8 mouse cellular contexts compared by ENCODE assay signal in the genomic region with DNA sequence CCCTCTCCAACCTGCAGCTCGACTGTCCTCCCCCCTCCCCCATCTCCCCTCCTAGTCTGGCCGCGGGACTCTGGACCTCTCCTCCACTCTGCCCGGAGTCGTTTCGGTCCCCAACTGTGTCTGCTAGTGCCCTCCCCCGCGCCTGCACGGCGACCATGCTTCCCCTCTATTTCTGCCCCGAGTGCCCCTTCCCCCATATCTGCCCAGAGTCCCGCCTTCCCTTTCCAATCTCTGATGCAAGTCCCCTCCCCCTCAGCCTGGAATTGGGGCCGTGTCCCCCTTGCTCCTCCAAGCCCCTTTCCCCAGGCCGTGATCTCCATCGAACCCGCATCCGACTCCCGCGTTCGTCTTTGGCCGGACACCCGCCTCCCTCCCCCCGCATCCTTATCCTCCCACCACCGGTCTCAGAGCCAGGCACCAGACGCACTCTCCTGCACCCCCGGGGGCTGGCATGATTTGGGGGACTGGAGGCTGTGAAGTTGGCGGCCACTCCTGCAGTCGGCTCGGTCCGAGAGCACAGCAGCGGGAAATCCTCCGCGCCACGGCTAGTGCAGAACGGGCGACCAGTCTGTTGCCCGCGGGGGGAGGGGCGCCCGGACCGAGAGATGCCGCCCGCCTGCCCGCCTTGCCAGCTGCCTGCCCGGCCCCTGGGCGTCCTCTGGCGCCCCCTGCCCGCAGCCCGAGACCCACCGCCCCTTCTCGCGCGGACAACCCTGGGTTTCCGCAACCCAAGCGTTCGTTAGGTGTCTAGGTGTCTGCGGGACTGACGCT. TPM values are rescaled to one million over a fixed set of nuclear protein-coding genes. Genes with fewer than 3 reads are reported as not detected.
DNase-seq lines count a peak whose midpoint lies in the region; ATAC-seq and TF ChIP-seq lines count a peak whose summit lies in the region.

No protein-coding gene starts in this region.

- H3K4me1 ChIP-seq in kidney, adult 2 months (ENCODE audit: control insufficient read depth, insufficient read depth, low read length), result peaks cover 7% of the 10 kb centered on the region; the same call in 1 of the 2 replicates
- H3K4me1 ChIP-seq in stomach, postnatal 0 days (replicated peaks; ENCODE audit: control insufficient read depth, insufficient read depth), result 0 out of 2 replicates have a peak, but pooled peaks cover 6% of the 10 kb centered on the region

- peak overlapping the region; percentile 97 for H3K4me2 ChIP-seq in stomach, postnatal 0 days (replicated peaks; ENCODE audit: low read depth)

- no peak overlapping the region for H3K27ac ChIP-seq in gastrocnemius, adult 2 months
- no peak overlapping the region for H3K27ac ChIP-seq in kidney, adult 2 months (ENCODE audit: insufficient read depth, low read depth, low read length)
- no peak overlapping the region for H3K27ac ChIP-seq in stomach, postnatal 0 days (replicated peaks)

- DNase-seq in gastrocnemius, adult 2 months, result peak; percentile 72
- DNase-seq in gastrocnemius, adult 18-20 months (ENCODE audit: low spot score), result no peak
- DNase-seq in cerebellum, postnatal 14 days, result peak; percentile 93 to 96
- peak; percentile 33 for DNase-seq in kidney, adult 2 months
- DNase-seq in liver, result peak; percentile 37
- DNase-seq in naive thymus-derived CD4-positive, alpha-beta T cell, adult 2 months (ENCODE audit: low read depth), result peak; percentile 61
- DNase-seq in stomach, postnatal 0 days (ENCODE audit: low spot score), result peak; percentile 61

- H3K9ac ChIP-seq in stomach, postnatal 0 days (ENCODE audit: low read length), result peak overlapping the region; percentile 63

- 3% methylated on average over 57 of the region's 58 CpGs for WGBS in kidney, adult 2 months
- WGBS in stomach, postnatal 0 days, result 1% methylated on average over 57 of the region's 58 CpGs

- peak; percentile 51 for TF ChIP-seq CTCF in gastrocnemius, adult 2 months (IDR thresholded peaks at IDR 0.05)
- no peak for TF ChIP-seq CTCF in kidney, adult 2 months (conservative IDR thresholded peaks at IDR 0.05; ENCODE audit: insufficient read depth, insufficient read length, low read depth, low read length)
- TF ChIP-seq CTCF in stomach, postnatal 0 days (IDR thresholded peaks at IDR 0.05; ENCODE audit: low read depth), result peak; percentile 66

- TF ChIP-seq EP300 in stomach, postnatal 0 days (optimal IDR thresholded peaks at IDR 0.05), result no peak

- peak overlapping the region; percentile 83 for H3K4me3 ChIP-seq in gastrocnemius, adult 2 months
- H3K4me3 ChIP-seq in kidney, adult 2 months (ENCODE audit: insufficient read depth, low read depth, low read length), result peak overlapping the region; percentile 23; the same call in 1 of the 2 replicates
- H3K4me3 ChIP-seq in stomach, postnatal 0 days (ENCODE audit: low read depth, low read length), result peak overlapping the region; percentile 57

- peaks cover 7% of the 10 kb centered on the region for H3K27me3 ChIP-seq in kidney, adult 2 months (replicated peaks; ENCODE audit: control insufficient read depth, insufficient read depth, low read length)
- H3K27me3 ChIP-seq in stomach, postnatal 0 days (ENCODE audit: control insufficient read depth, insufficient read depth, low read length), result no peaks in the 10 kb centered on the region

- intact Hi-C loops in gastrocnemius, adult 2 months (cut with DNase I), result no loop called here

- no peaks in the 10 kb centered on the region for H3K9me3 ChIP-seq in stomach, postnatal 0 days (ENCODE audit: control insufficient read depth, low read length)

- no peaks in the 10 kb centered on the region for H3K36me3 ChIP-seq in kidney, adult 2 months (ENCODE audit: control insufficient read depth, insufficient read depth, low read length)
- H3K36me3 ChIP-seq in stomach, postnatal 0 days (ENCODE audit: control insufficient read depth, insufficient read depth, low read length), result no peaks in the 10 kb centered on the region

- TF ChIP-seq POLR2A in kidney, adult 2 months (IDR thresholded peaks at IDR 0.05; ENCODE audit: low read depth, low read length), result no peak

- ATAC-seq in granulocyte monocyte progenitor cell, adult 5-6 weeks (replicated peaks; ENCODE audit: poor library complexity, severe bottlenecking), result peak; percentile 29
- no peak for ATAC-seq in stomach, postnatal 0 days (ENCODE audit: low FRiP score, low TSS enrichment)

RNA-seq across cellular contexts. Expression of gene Adgrb2, which starts 1.2 kb away (rescaled TPM):
- under 1 TPM; 0.48 to 0.59 TPM for total RNA-seq in gastrocnemius, adult 2 months (2021)
- total RNA-seq in gastrocnemius, adult 18-20 months (2021), result 1 to 10 TPM in 1 of 2 experiments, under 1 TPM in 1; 0.21 to 2.5 TPM
- total RNA-seq in granulocyte monocyte progenitor cell, adult 5-6 weeks (2014; fragmentation: Nextera tagmentation), result not detected in 2 replicates
- total RNA-seq in granulocyte monocyte progenitor cell, adult 5-6 weeks (2017), result 0.13 TPM in 1 of 2 replicates, not detected in the other
- polyA plus RNA-seq in kidney, adult 2 months (2012; rRNA removed), result 0.66 and 1.3 TPM in 2 replicates
- 0.49 and 0.83 TPM in 2 replicates for polyA plus RNA-seq in stomach, postnatal 0 days (2015; fragmentation: Nextera tagmentation; extraction: Ambion mirVana)

RNA-seq across cellular contexts. Expression of gene Spocd1, which starts 56.8 kb away (rescaled TPM):
- total RNA-seq in gastrocnemius, adult 2 months (2021), result not detected
- total RNA-seq in gastrocnemius, adult 18-20 months (2021), result not detected
- total RNA-seq in granulocyte monocyte progenitor cell, adult 5-6 weeks (2014; fragmentation: Nextera tagmentation), result 1.4 TPM in 1 of 2 replicates, not detected in the other
- total RNA-seq in granulocyte monocyte progenitor cell, adult 5-6 weeks (2017), result not detected in 2 replicates
- polyA plus RNA-seq in kidney, adult 2 months (2012; rRNA removed), result not detected in 2 replicates
- not detected in 2 replicates for polyA plus RNA-seq in stomach, postnatal 0 days (2015; fragmentation: Nextera tagmentation; extraction: Ambion mirVana)

Comparison
In these comparisons a context has a peak if more than half of its experiments do, and no peak if none do; other contexts are left out.
1. H3K4me3 ChIP-seq: peak in every context shown above with its lines; median percentile 83 in gastrocnemius, adult 2 months; 57 in stomach, postnatal 0 days; 23 in kidney, adult 2 months.